Mouse (Mus musculus): ENCODE data around the gene Plxnb2. TPM values are rescaled to one million over a fixed set of nuclear protein-coding genes. Genes with fewer than 3 reads are reported as not detected.
A peak's percentile ranks its signal among the peaks of the same experiment; 100 is the strongest.

Plxnb2 gene
- polyA plus RNA-seq, 1 experiment from 2014 or later: 117 TPM

DNA sequence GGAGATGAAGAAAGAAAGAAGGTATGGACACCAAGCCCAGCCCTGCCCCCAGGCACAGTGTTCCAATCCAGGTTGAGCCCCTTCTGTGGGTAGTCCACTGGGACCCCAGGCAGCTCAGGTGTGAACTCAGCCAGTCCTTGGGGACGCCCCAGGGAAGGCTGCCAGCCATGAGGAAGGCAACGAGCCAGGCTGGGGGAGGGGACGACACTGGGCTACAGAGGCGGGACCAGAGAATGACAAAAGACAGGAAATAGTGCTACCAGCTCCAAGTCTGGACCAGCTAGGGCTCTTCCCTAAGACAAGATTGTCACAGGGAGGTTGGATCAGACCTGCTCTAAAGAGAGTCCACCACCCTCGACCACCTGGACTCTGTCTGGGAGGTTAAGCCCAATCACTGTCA lies 3.5 kb downstream of the Plxnb2 start:
- 13% methylated on average over 5 of the region's 5 CpGs for WGBS
- H3K9ac ChIP-seq (ENCODE audit: low read length): peak overlapping the region; percentile 5; the same call in 1 of the 2 replicates

GRCm38 (mm10) chr15:89175411-89176155 lies 5.0 kb downstream of the Plxnb2 start:
- Histone ChIP-seq H3K4me1 (ENCODE audit: control insufficient read depth, insufficient read depth, low read length) (peaks cover 66% of the 10 kb centered on the region), H3K4me2 (ENCODE audit: low read depth) (no peak overlapping the region)
- 85% methylated on average over 13 of the region's 13 CpGs for WGBS

More for the DNA sequence above, 3.5 kb downstream of the Plxnb2 start:
- H3K9me3 ChIP-seq (ENCODE audit: control insufficient read depth, low read length): no peaks in the 10 kb centered on the region
- peak overlapping the region; percentile 24 for H3K4me2 ChIP-seq (ENCODE audit: low read depth)
- peaks cover 68% of the 10 kb centered on the region for H3K4me1 ChIP-seq (ENCODE audit: control insufficient read depth, insufficient read depth, low read length)
- no peak overlapping the region for H3K4me3 ChIP-seq (ENCODE audit: low read depth, low read length)
- DNase-seq (ENCODE audit: low spot score): peak; percentile 22
- no peaks in the 10 kb centered on the region for H3K27me3 ChIP-seq (ENCODE audit: control insufficient read depth, insufficient read depth, low read length)
- H3K36me3 ChIP-seq (ENCODE audit: control insufficient read depth, insufficient read depth, low read length): no peaks in the 10 kb centered on the region
- no peak for ATAC-seq (ENCODE audit: insufficient read depth, low FRiP score, low TSS enrichment)
- H3K27ac ChIP-seq (ENCODE audit: low read depth, low read length): no peak overlapping the region

GRCm38 (mm10) chr15:89174889-89175339 lies 5.7 kb downstream of the Plxnb2 start:
- no peak overlapping the region; the same call in 1 of the 2 replicates for H3K4me2 ChIP-seq (ENCODE audit: low read depth)
- no peak for DNase-seq (ENCODE audit: low spot score)
- no peak overlapping the region for H3K4me3 ChIP-seq (ENCODE audit: low read depth, low read length)

More at GRCm38 (mm10) chr15:89175411-89176155, 5.0 kb downstream of the Plxnb2 start:
- no peak for ATAC-seq (ENCODE audit: insufficient read depth, low FRiP score, low TSS enrichment)
- Histone ChIP-seq H3K9ac (ENCODE audit: low read length) (no peak overlapping the region), H3K36me3 (ENCODE audit: control insufficient read depth, insufficient read depth, low read length) (no peaks in the 10 kb centered on the region), H3K4me3 (ENCODE audit: low read depth, low read length) (no peak overlapping the region), H3K27me3 (ENCODE audit: control insufficient read depth, insufficient read depth, low read length) (no peaks in the 10 kb centered on the region), H3K27ac (ENCODE audit: low read depth, low read length) (no peak overlapping the region), H3K9me3 (ENCODE audit: control insufficient read depth, low read length) (no peaks in the 10 kb centered on the region)
- no peak for DNase-seq (ENCODE audit: low spot score)

GRCm38 (mm10) chr15:89173906-89174214 lies 6.7 kb downstream of the Plxnb2 start:
- DNase-seq (ENCODE audit: low spot score) (peak; percentile 64), ATAC-seq (ENCODE audit: insufficient read depth, low FRiP score, low TSS enrichment) (no peak)
- Histone ChIP-seq H3K9ac (ENCODE audit: low read length) (peak overlapping the region; percentile 69), H3K4me3 (ENCODE audit: low read depth, low read length) (peak overlapping the region; percentile 52), H3K27me3 (ENCODE audit: control insufficient read depth, insufficient read depth, low read length) (no peaks in the 10 kb centered on the region), H3K4me2 (ENCODE audit: low read depth) (peak overlapping the region; percentile 100), H3K27ac (ENCODE audit: low read depth, low read length) (no peak overlapping the region), H3K36me3 (ENCODE audit: control insufficient read depth, insufficient read depth, low read length) (no peaks in the 10 kb centered on the region), H3K9me3 (ENCODE audit: control insufficient read depth, low read length) (no peaks in the 10 kb centered on the region), H3K4me1 (ENCODE audit: control insufficient read depth, insufficient read depth, low read length) (peaks cover 70% of the 10 kb centered on the region)
- WGBS: under 1% methylated on average over 15 of the region's 15 CpGs

More at GRCm38 (mm10) chr15:89174889-89175339, 5.7 kb downstream of the Plxnb2 start:
- 62% methylated on average over 11 of the region's 11 CpGs for WGBS
- H3K27me3 ChIP-seq (ENCODE audit: control insufficient read depth, insufficient read depth, low read length): no peaks in the 10 kb centered on the region
- no peaks in the 10 kb centered on the region for H3K9me3 ChIP-seq (ENCODE audit: control insufficient read depth, low read length)
- ATAC-seq (ENCODE audit: insufficient read depth, low FRiP score, low TSS enrichment): no peak
- H3K9ac ChIP-seq (ENCODE audit: low read length): no peak overlapping the region
- peaks cover 71% of the 10 kb centered on the region for H3K4me1 ChIP-seq (ENCODE audit: control insufficient read depth, insufficient read depth, low read length)
- no peaks in the 10 kb centered on the region for H3K36me3 ChIP-seq (ENCODE audit: control insufficient read depth, insufficient read depth, low read length)
- H3K27ac ChIP-seq (ENCODE audit: low read depth, low read length): no peak overlapping the region

GRCm38 (mm10) chr15:89173024-89173905 lies 7.3 kb downstream of the Plxnb2 start:
- Histone ChIP-seq H3K27ac (ENCODE audit: low read depth, low read length) (peak overlapping the region; percentile 49; the same call in 1 of the 2 replicates), H3K9ac (ENCODE audit: low read length) (peak overlapping the region; percentile 69), H3K4me3 (ENCODE audit: low read depth, low read length) (peak overlapping the region; percentile 52), H3K9me3 (ENCODE audit: control insufficient read depth, low read length) (no peaks in the 10 kb centered on the region), H3K27me3 (ENCODE audit: control insufficient read depth, insufficient read depth, low read length) (no peaks in the 10 kb centered on the region), H3K36me3 (ENCODE audit: control insufficient read depth, insufficient read depth, low read length) (no peaks in the 10 kb centered on the region), H3K4me1 (ENCODE audit: control insufficient read depth, insufficient read depth, low read length) (peaks cover 64% of the 10 kb centered on the region), H3K4me2 (ENCODE audit: low read depth) (peak overlapping the region; percentile 100)
- under 1% methylated on average over 55 of the region's 65 CpGs for WGBS
- DNase-seq (ENCODE audit: low spot score) (peak; percentile 65), ATAC-seq (ENCODE audit: insufficient read depth, low FRiP score, low TSS enrichment) (peak; percentile 29; the same call in 1 of the 2 replicates)

- H3K4me1 ChIP-seq (ENCODE audit: control insufficient read depth, insufficient read depth, low read length): peaks cover 56% of the 10 kb centered on the region
- WGBS: 43% methylated on average over 17 of the region's 17 CpGs
Observed at GRCm38 (mm10) chr15:89172276-89172935, 8.2 kb downstream of the Plxnb2 start.

DNA sequence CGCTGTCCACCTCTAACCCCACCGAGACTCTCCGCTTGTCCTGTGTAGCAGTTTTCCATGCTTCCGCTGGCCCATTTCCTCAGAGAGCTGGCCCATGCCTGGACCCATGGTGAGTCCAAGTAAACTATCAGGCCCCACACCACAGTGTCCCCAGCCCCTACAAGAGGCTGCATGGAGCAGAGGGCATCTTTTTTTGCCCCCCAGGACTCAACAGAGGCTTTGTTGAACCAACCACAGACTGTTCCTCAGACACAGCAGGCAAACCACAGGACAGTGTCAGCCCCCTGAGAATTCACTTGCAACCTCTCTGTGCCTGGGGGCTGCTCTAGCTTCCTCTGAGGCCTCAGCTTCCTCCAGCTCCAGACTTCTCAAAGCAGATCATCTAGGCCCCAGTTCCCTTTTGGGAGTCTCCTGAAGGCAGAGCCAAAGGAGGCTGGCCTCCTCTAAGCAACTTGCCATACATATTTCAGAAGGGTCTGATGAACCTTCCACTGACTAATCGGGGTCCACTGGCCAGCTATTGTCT lies 9.0 kb downstream of the Plxnb2 start:
- peaks cover 14% of the 10 kb centered on the region for H3K36me3 ChIP-seq (ENCODE audit: control insufficient read depth, insufficient read depth, low read length)
- no peaks in the 10 kb centered on the region for H3K9me3 ChIP-seq (ENCODE audit: control insufficient read depth, low read length)
- H3K27ac ChIP-seq (ENCODE audit: low read depth, low read length): no peak overlapping the region
- H3K4me2 ChIP-seq (ENCODE audit: low read depth): no peak overlapping the region
- no peak for DNase-seq (ENCODE audit: low spot score)
- H3K9ac ChIP-seq (ENCODE audit: low read length): no peak overlapping the region
- WGBS: 82% methylated on average over 5 of the region's 5 CpGs
- H3K4me1 ChIP-seq (ENCODE audit: control insufficient read depth, insufficient read depth, low read length): peaks cover 48% of the 10 kb centered on the region
- H3K27me3 ChIP-seq (ENCODE audit: control insufficient read depth, insufficient read depth, low read length): no peaks in the 10 kb centered on the region
- no peak for ATAC-seq (ENCODE audit: insufficient read depth, low FRiP score, low TSS enrichment)
- H3K4me3 ChIP-seq (ENCODE audit: low read depth, low read length): no peak overlapping the region

More at GRCm38 (mm10) chr15:89172276-89172935, 8.2 kb downstream of the Plxnb2 start:
- Histone ChIP-seq H3K9me3 (ENCODE audit: control insufficient read depth, low read length) (no peaks in the 10 kb centered on the region), H3K36me3 (ENCODE audit: control insufficient read depth, insufficient read depth, low read length) (peaks cover 6% of the 10 kb centered on the region), H3K4me2 (ENCODE audit: low read depth) (peak overlapping the region; percentile 100), H3K27me3 (ENCODE audit: control insufficient read depth, insufficient read depth, low read length) (no peaks in the 10 kb centered on the region), H3K4me3 (ENCODE audit: low read depth, low read length) (peak overlapping the region; percentile 52), H3K27ac (ENCODE audit: low read depth, low read length) (peak overlapping the region; percentile 49; the same call in 1 of the 2 replicates), H3K9ac (ENCODE audit: low read length) (peak overlapping the region; percentile 69)
- ATAC-seq (ENCODE audit: insufficient read depth, low FRiP score, low TSS enrichment) (no peak), DNase-seq (ENCODE audit: low spot score) (no peak)

DNA sequence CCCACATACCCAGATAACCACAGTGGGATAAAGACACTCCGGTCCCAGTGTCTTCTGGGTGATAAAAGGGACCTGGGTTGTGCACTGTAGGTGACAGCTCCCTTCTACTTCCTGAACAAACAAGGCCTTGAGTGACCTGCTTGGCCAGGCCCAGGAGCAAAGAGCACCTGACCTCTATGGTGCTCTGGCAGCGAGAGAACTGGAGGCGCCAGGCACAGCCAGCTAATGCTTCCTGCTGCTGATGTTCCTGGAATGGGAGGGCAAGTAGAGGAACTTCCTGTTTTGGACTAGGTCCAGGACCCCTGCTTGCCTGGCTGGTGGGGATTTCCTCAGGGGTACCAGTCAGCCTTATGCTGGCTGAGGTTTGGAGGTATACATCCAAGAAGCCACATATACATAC lies 10.5 kb downstream of the Plxnb2 start:
- WGBS: 75% methylated on average over 3 of the region's 3 CpGs
- no peaks in the 10 kb centered on the region for H3K27me3 ChIP-seq (ENCODE audit: control insufficient read depth, insufficient read depth, low read length)
- H3K36me3 ChIP-seq (ENCODE audit: control insufficient read depth, insufficient read depth, low read length): peaks cover 22% of the 10 kb centered on the region
- H3K9me3 ChIP-seq (ENCODE audit: control insufficient read depth, low read length): no peaks in the 10 kb centered on the region
- H3K4me3 ChIP-seq (ENCODE audit: low read depth, low read length): no peak overlapping the region
- ATAC-seq (ENCODE audit: insufficient read depth, low FRiP score, low TSS enrichment): no peak
- no peak overlapping the region for H3K4me2 ChIP-seq (ENCODE audit: low read depth)
- peak overlapping the region; percentile 24; the same call in 1 of the 2 replicates for H3K9ac ChIP-seq (ENCODE audit: low read length)
- H3K4me1 ChIP-seq (ENCODE audit: control insufficient read depth, insufficient read depth, low read length): peaks cover 43% of the 10 kb centered on the region
- no peak for DNase-seq (ENCODE audit: low spot score)
- 0 out of 2 replicates have a peak overlapping the region, but pooled peaks have one; percentile 2 for H3K27ac ChIP-seq (ENCODE audit: low read depth, low read length)

Data from neural tube, embryonic 11.5 days (tissue).